Mouse (Mus musculus) liver, postnatal 0 days (tissue): ENCODE results near the gene Ndufaf2. TPM values are rescaled to one million over a fixed set of nuclear protein-coding genes. Genes with fewer than 3 reads are reported as not detected.

Source experiments
- ATAC-seq: fragments of 200-750 bp; cut with Nextera tagmentation; 2 replicates; pipeline ENCODE4 v1.8.0; 2017; ENCODE audit warnings: mild to moderate bottlenecking, moderate library complexity
- DNase-seq: peaks from one replicate; pipeline ENCODE4 v3.0.0-alpha.2; 2016
- H3K27ac ChIP-seq: fragments of 300-500 bp; sonication (generic); 2 replicates; pipeline ENCODE4 v1.5.1; 2014; ENCODE audit warnings: antibody characterized with exemption, moderate library complexity, mild to moderate bottlenecking, low read depth
- H3K27me3 ChIP-seq: fragments of 300-500 bp; sonication (generic); 2 replicates; pipeline ENCODE4 v1.6.1; 2014; ENCODE audit warnings: low read length, control low read depth, mixed read lengths; ENCODE audit not compliant: insufficient read depth
- H3K36me3 ChIP-seq: fragments of 300-500 bp; sonication (generic); replicated peaks from 2 replicates; pipeline ENCODE4 v1.6.1; 2014; ENCODE audit warnings: mild to moderate bottlenecking, control low read depth, low read length, moderate library complexity, mixed read lengths; ENCODE audit not compliant: insufficient read depth
- H3K4me1 ChIP-seq: fragments of 300-500 bp; sonication (generic); 2 replicates; pipeline ENCODE4 v1.6.1; 2014; ENCODE audit warnings: antibody characterized with exemption, mild to moderate bottlenecking, control low read depth; ENCODE audit not compliant: insufficient read depth
- H3K4me2 ChIP-seq: fragments of 300-500 bp; sonication (generic); 2 replicates; pipeline ENCODE4 v1.6.1; 2014; ENCODE audit warnings: low read depth, mild to moderate bottlenecking, low read length, moderate library complexity, mixed read lengths
- H3K4me3 ChIP-seq: fragments of 300-500 bp; sonication (generic); 2 replicates; pipeline ENCODE4 v1.5.1; 2014; ENCODE audit warnings: low read depth, low read length
- H3K9ac ChIP-seq: fragments of 300-500 bp; sonication (generic); replicated peaks from 2 replicates; pipeline ENCODE4 v1.6.1; 2014; ENCODE audit warnings: mild to moderate bottlenecking, moderate library complexity
- H3K9me3 ChIP-seq: fragments of 300-500 bp; sonication (generic); 2 replicates; pipeline ENCODE4 v1.6.1; 2016; ENCODE audit warnings: mild to moderate bottlenecking, control low read depth, low read length, mixed read lengths
- CTCF ChIP-seq: sonication (generic); IDR thresholded peaks from 2 replicates; pipeline ENCODE4 v1.5.1; 2016; ENCODE audit warnings: antibody characterized with exemption, low read depth
- EP300 ChIP-seq: IDR thresholded peaks from 2 replicates; pipeline ENCODE4 v1.6.1; 2016; ENCODE audit warnings: antibody characterized with exemption, low read depth, mild to moderate bottlenecking
- WGBS: fragments of 180-500 bp; shearing (Covaris S2); extraction: QIAGEN DNeasy Blood & Tissue Kit; methylation state at CpG from one replicate; pipeline ENCODE4 v1.1.7; 2014; ENCODE audit not compliant: insufficient replicate concordance; 5-methylcytosine and 5-hydroxymethylcytosine counted together
- polyA plus RNA-seq: library from polyadenylated mRNA; unstranded; fragments of >200 nt; fragmentation: Nextera tagmentation; extraction: Ambion mirVana; gene quantifications from 2 replicates; pipeline ENCODE4 v1.2.1, GENCODE M21; 2015

Gene Ndufaf2
- polyA plus RNA-seq, 1 experiment from 2014 or later, result 39.5 TPM

GRCm38 (mm10) chr13:108100700-108101099 is 57.7 kb downstream of the Ndufaf2 start:
- ATAC-seq (no peak), DNase-seq (no peak)
- Histone ChIP-seq H3K4me2 (no peak overlapping the region), H3K9me3 (no peaks in the 10 kb centered on the region), H3K27me3 (no peaks in the 10 kb centered on the region), H3K4me3 (no peak overlapping the region), H3K27ac (no peak overlapping the region), H3K9ac (no peak overlapping the region), H3K36me3 (no peaks in the 10 kb centered on the region), H3K4me1 (peaks cover 2% of the 10 kb centered on the region; the same call in 1 of the 2 replicates)
- TF ChIP-seq CTCF (no peak), EP300 (no peak)
- WGBS, result 48% methylated on average over 2 of the region's 2 CpGs

GRCm38 (mm10) chr13:108096446-108096845 is 62.0 kb downstream of the Ndufaf2 start:
- TF ChIP-seq CTCF (no peak), EP300 (no peak)
- WGBS, result 53% methylated on average over 7 of the region's 7 CpGs
- Histone ChIP-seq H3K9ac (no peak overlapping the region), H3K4me2 (peak overlapping the region; percentile 36), H3K4me1 (peaks cover 2% of the 10 kb centered on the region; the same call in 1 of the 2 replicates), H3K36me3 (no peaks in the 10 kb centered on the region), H3K4me3 (no peak overlapping the region), H3K27me3 (no peaks in the 10 kb centered on the region), H3K27ac (peak overlapping the region; percentile 35; the same call in 1 of the 2 replicates), H3K9me3 (no peaks in the 10 kb centered on the region)
- ATAC-seq (no peak), DNase-seq (no peak)

GRCm38 (mm10) chr13:108095617-108096016 is 62.8 kb downstream of the Ndufaf2 start:
- TF ChIP-seq CTCF, result no peak
- no peak for TF ChIP-seq EP300
- Histone ChIP-seq H3K27me3 (no peaks in the 10 kb centered on the region), H3K4me3 (no peak overlapping the region), H3K9me3 (no peaks in the 10 kb centered on the region), H3K4me2 (no peak overlapping the region), H3K9ac (no peak overlapping the region), H3K36me3 (no peaks in the 10 kb centered on the region), H3K4me1 (peaks cover 2% of the 10 kb centered on the region; the same call in 1 of the 2 replicates), H3K27ac (no peak overlapping the region)
- no peak for ATAC-seq
- 82% methylated on average over 7 of the region's 7 CpGs for WGBS
- DNase-seq, result no peak

GRCm38 (mm10) chr13:108094681-108095080 is 63.7 kb downstream of the Ndufaf2 start:
- Histone ChIP-seq H3K9ac (no peak overlapping the region), H3K27me3 (no peaks in the 10 kb centered on the region), H3K4me2 (no peak overlapping the region), H3K27ac (no peak overlapping the region), H3K36me3 (no peaks in the 10 kb centered on the region), H3K9me3 (no peaks in the 10 kb centered on the region), H3K4me3 (no peak overlapping the region), H3K4me1 (peaks cover 2% of the 10 kb centered on the region; the same call in 1 of the 2 replicates)
- no peak for DNase-seq
- 76% methylated on average over 5 of the region's 5 CpGs for WGBS
- no peak for ATAC-seq
- TF ChIP-seq CTCF, result no peak
- no peak for TF ChIP-seq EP300

GRCm38 (mm10) chr13:108092290-108092689 is 66.1 kb downstream of the Ndufaf2 start:
- peaks cover 2% of the 10 kb centered on the region; the same call in 1 of the 2 replicates for H3K4me1 ChIP-seq
- H3K36me3 ChIP-seq, result no peaks in the 10 kb centered on the region
- no peak overlapping the region for H3K9ac ChIP-seq
- H3K9me3 ChIP-seq, result no peaks in the 10 kb centered on the region
- H3K4me2 ChIP-seq, result no peak overlapping the region
- no peak overlapping the region for H3K27ac ChIP-seq
- H3K4me3 ChIP-seq, result no peak overlapping the region
- no peak for TF ChIP-seq CTCF
- no peak for TF ChIP-seq EP300
- WGBS, result 81% methylated on average over 7 of the region's 7 CpGs
- ATAC-seq (no peak), DNase-seq (no peak)
- H3K27me3 ChIP-seq, result no peaks in the 10 kb centered on the region

- no peak for TF ChIP-seq EP300
- TF ChIP-seq CTCF, result no peak
- 82% methylated on average over 4 of the region's 4 CpGs for WGBS
- no peak overlapping the region for H3K4me3 ChIP-seq
- H3K27ac ChIP-seq, result no peak overlapping the region
- DNase-seq (no peak), ATAC-seq (no peak)
- no peaks in the 10 kb centered on the region for H3K36me3 ChIP-seq
- H3K9ac ChIP-seq, result no peak overlapping the region
- H3K27me3 ChIP-seq, result no peaks in the 10 kb centered on the region
- no peaks in the 10 kb centered on the region for H3K4me1 ChIP-seq
- H3K4me2 ChIP-seq, result no peak overlapping the region
- H3K9me3 ChIP-seq, result no peaks in the 10 kb centered on the region
These were observed 71.7 kb downstream of the Ndufaf2 start for GRCm38 (mm10) chr13:108086724-108087123.

- TF ChIP-seq EP300 (no peak), CTCF (no peak)
- Histone ChIP-seq H3K4me3 (no peak overlapping the region), H3K27ac (no peak overlapping the region), H3K36me3 (no peaks in the 10 kb centered on the region), H3K27me3 (no peaks in the 10 kb centered on the region), H3K9me3 (no peaks in the 10 kb centered on the region), H3K9ac (no peak overlapping the region), H3K4me2 (no peak overlapping the region), H3K4me1 (no peaks in the 10 kb centered on the region)
- DNase-seq (no peak), ATAC-seq (no peak)
- 83% methylated on average over 5 of the region's 5 CpGs for WGBS
These were observed 72.4 kb downstream of the Ndufaf2 start for GRCm38 (mm10) chr13:108086036-108086435.
